Mouse (Mus musculus) liver, adult (tissue): Measurements from ENCODE around the gene Duxf3.

Experiments used
- GATA4 ChIP-seq: IDR thresholded peaks from 2 replicates; pipeline ENCODE4 v1.6.1; 2014; ENCODE audit warnings: mild to moderate bottlenecking, low read length; ENCODE audit not compliant: insufficient replicate concordance

Gene Duxf3

GRCm38 (mm10) chr10:58210514-58210913, 22.0 kb downstream of the Duxf3 start:
- TF ChIP-seq GATA4: no peak

- TF ChIP-seq GATA4: no peak
Measured at GRCm38 (mm10) chr10:58209710-58210467, 22.6 kb downstream of the Duxf3 start.

- TF ChIP-seq GATA4: no peak
Measured at GRCm38 (mm10) chr10:58206639-58207404, 25.7 kb downstream of the Duxf3 start.

- no peak for TF ChIP-seq GATA4
Measured at GRCm38 (mm10) chr10:58205986-58206385, 26.5 kb downstream of the Duxf3 start.
